Mouse (Mus musculus) cerebellum, adult 9-11 months (tissue): ENCODE measurements at regions not wholly inside any gene's neighbourhood (a gene's known extent, or its start where the extent isn't known, plus 50 kb on each side); places are given as distances from the start of the nearest gene placed in this dataset.

ENCODE experiments used
- DNase-seq: peaks from one replicate; pipeline ENCODE4 v3.0.0; 2022

GRCm38 (mm10) chr8:102575523-102575922 lies 209.9 kb downstream of the Cdh11 start:
- DNase-seq, result no peak

GRCm38 (mm10) chr8:102567779-102568178 lies 217.7 kb downstream of the Cdh11 start:
- no peak for DNase-seq

GRCm38 (mm10) chr8:102554213-102554612 lies 231.2 kb downstream of the Cdh11 start:
- DNase-seq, result no peak

- no peak for DNase-seq
These were observed 232.0 kb downstream of the Cdh11 start for GRCm38 (mm10) chr8:102553348-102553935.

GRCm38 (mm10) chr8:102538886-102539285 lies 246.6 kb downstream of the Cdh11 start:
- DNase-seq, result no peak

- no peak for DNase-seq
These were observed 247.4 kb downstream of the Cdh11 start for GRCm38 (mm10) chr8:102538068-102538467.

- no peak for DNase-seq
These were observed 267.0 kb downstream of the Cdh11 start for GRCm38 (mm10) chr8:102518446-102518845.

- no peak for DNase-seq
These were observed 269.7 kb downstream of the Cdh11 start for GRCm38 (mm10) chr8:102515748-102516147.

- no peak for DNase-seq
These were observed 270.5 kb downstream of the Cdh11 start for GRCm38 (mm10) chr8:102514805-102515424.

GRCm38 (mm10) chr8:102500751-102501150 lies 284.7 kb downstream of the Cdh11 start:
- no peak for DNase-seq

- no peak for DNase-seq
These were observed 285.2 kb downstream of the Cdh11 start for GRCm38 (mm10) chr8:102500202-102500601.

GRCm38 (mm10) chr8:102499091-102499490 lies 286.4 kb downstream of the Cdh11 start:
- no peak for DNase-seq

- DNase-seq, result no peak
These were observed 288.3 kb downstream of the Cdh11 start for GRCm38 (mm10) chr8:102497160-102497559.

- no peak for DNase-seq
These were observed 288.7 kb downstream of the Cdh11 start for GRCm38 (mm10) chr8:102496698-102497097.

- DNase-seq, result no peak
These were observed 289.4 kb downstream of the Cdh11 start for GRCm38 (mm10) chr8:102496021-102496420.

- DNase-seq, result no peak
These were observed 294.4 kb downstream of the Cdh11 start for GRCm38 (mm10) chr8:102491015-102491414.

GRCm38 (mm10) chr8:102488284-102488683 lies 297.2 kb downstream of the Cdh11 start:
- DNase-seq, result no peak

GRCm38 (mm10) chr8:102487796-102488195 lies 297.6 kb downstream of the Cdh11 start:
- no peak for DNase-seq

- no peak for DNase-seq
These were observed 310.2 kb downstream of the Cdh11 start for GRCm38 (mm10) chr8:102475166-102475802.

- DNase-seq, result no peak
These were observed 311.2 kb downstream of the Cdh11 start for GRCm38 (mm10) chr8:102474192-102474591.

- no peak for DNase-seq
These were observed 314.1 kb downstream of the Cdh11 start for GRCm38 (mm10) chr8:102471352-102471751.

- no peak for DNase-seq
These were observed 322.8 kb downstream of the Cdh11 start for GRCm38 (mm10) chr8:102462601-102463000.

GRCm38 (mm10) chr8:102443006-102443405 lies 342.4 kb downstream of the Cdh11 start:
- no peak for DNase-seq

GRCm38 (mm10) chr8:102421828-102422227 lies 363.6 kb downstream of the Cdh11 start:
- DNase-seq, result no peak
